10 mouse cellular contexts compared by ENCODE assay signal in the genomic region with DNA sequence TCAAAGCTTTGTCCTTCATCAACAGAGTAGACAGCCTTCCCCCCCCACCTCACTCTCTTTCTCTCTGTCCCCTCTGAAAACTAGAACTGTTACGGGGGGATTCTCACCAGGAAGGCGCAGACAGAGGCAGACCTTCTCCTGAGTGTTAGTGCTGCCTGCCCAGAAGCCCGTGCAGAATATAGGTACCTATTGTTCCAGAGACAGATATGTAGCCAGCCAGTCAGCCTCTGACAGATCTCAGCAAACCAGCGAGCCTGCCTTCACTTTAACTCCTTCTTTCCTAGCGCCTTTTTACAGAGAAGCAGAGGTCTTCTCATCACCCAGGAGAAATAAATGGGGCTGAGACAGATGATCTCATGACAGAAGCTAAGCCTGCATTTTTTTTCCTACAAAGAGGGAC.
DNase-seq lines count a peak whose midpoint lies in the region; ATAC-seq lines count a peak whose summit lies in the region.
"Had no signal": no experiment of that assay in that cellular context is flagged by ENCODE, and none has a peak within 500 bp of the region (broad histone marks: within the 10 kb centered on the region; RNA-seq: fewer than 3 reads in every experiment).

No protein-coding gene starts in this region.

- H3K4me2 ChIP-seq in heart, embryonic 13.5 days, result peak overlapping the region; percentile 9
- H3K4me2 ChIP-seq in hindbrain, embryonic 13.5 days, result peak overlapping the region; percentile 64
- H3K4me2 ChIP-seq: heart, embryonic 15.5 days had no signal

- no peak overlapping the region for H3K9ac ChIP-seq in heart, embryonic 13.5 days
- peak overlapping the region; percentile 93 for H3K9ac ChIP-seq in hindbrain, embryonic 13.5 days
- H3K9ac ChIP-seq: heart, embryonic 15.5 days had no signal

- H3K4me3 ChIP-seq in heart, embryonic 13.5 days, result no peak overlapping the region
- no peak overlapping the region for H3K4me3 ChIP-seq in heart, embryonic 10.5 days
- H3K4me3 ChIP-seq in embryonic facial prominence, embryonic 10.5 days, result peak overlapping the region; percentile 46
- peak overlapping the region; percentile 68 for H3K4me3 ChIP-seq in hindbrain, embryonic 13.5 days
- H3K4me3 ChIP-seq: heart, embryonic 15.5 days had no signal

- 20% methylated on average over 5 of the region's 5 CpGs for WGBS in heart, embryonic 13.5 days
- WGBS in heart, embryonic 10.5 days, result 26% methylated on average over 5 of the region's 5 CpGs
- 17% methylated on average over 5 of the region's 5 CpGs for WGBS in embryonic facial prominence, embryonic 10.5 days
- 10% methylated on average over 5 of the region's 5 CpGs for WGBS in hindbrain, embryonic 13.5 days

- H3K4me1 ChIP-seq in heart, embryonic 13.5 days, result peaks cover 10% of the 10 kb centered on the region
- H3K4me1 ChIP-seq in heart, embryonic 10.5 days, result peaks cover 5% of the 10 kb centered on the region
- H3K4me1 ChIP-seq in embryonic facial prominence, embryonic 10.5 days, result peaks cover 19% of the 10 kb centered on the region
- H3K4me1 ChIP-seq in hindbrain, embryonic 13.5 days (replicated peaks), result peaks cover 16% of the 10 kb centered on the region

- no peaks in the 10 kb centered on the region for H3K36me3 ChIP-seq in heart, embryonic 13.5 days
- H3K36me3 ChIP-seq in heart, embryonic 10.5 days, result no peaks in the 10 kb centered on the region
- no peaks in the 10 kb centered on the region for H3K36me3 ChIP-seq in embryonic facial prominence, embryonic 10.5 days (replicated peaks)
- H3K36me3 ChIP-seq in hindbrain, embryonic 13.5 days, result no peaks in the 10 kb centered on the region
- H3K36me3 ChIP-seq: heart, embryonic 15.5 days had no signal

- no peak overlapping the region for H3K27ac ChIP-seq in heart, embryonic 13.5 days (replicated peaks)
- no peak overlapping the region for H3K27ac ChIP-seq in heart, embryonic 10.5 days
- H3K27ac ChIP-seq in embryonic facial prominence, embryonic 10.5 days (replicated peaks), result peak overlapping the region; percentile 59
- H3K27ac ChIP-seq in hindbrain, embryonic 13.5 days, result peak overlapping the region; percentile 99
- H3K27ac ChIP-seq: heart, embryonic 15.5 days had no signal

- peaks cover 40% of the 10 kb centered on the region for H3K27me3 ChIP-seq in heart, embryonic 13.5 days (replicated peaks)
- peaks cover 8% of the 10 kb centered on the region for H3K27me3 ChIP-seq in heart, embryonic 10.5 days (ENCODE audit: insufficient read depth, poor library complexity, severe bottlenecking)
- peaks cover 40% of the 10 kb centered on the region for H3K27me3 ChIP-seq in embryonic facial prominence, embryonic 10.5 days (replicated peaks; ENCODE audit: low read depth, poor library complexity, severe bottlenecking)
- H3K27me3 ChIP-seq in hindbrain, embryonic 13.5 days, result no peaks in the 10 kb centered on the region; the same call in 1 of the 2 replicates

- ATAC-seq in heart, embryonic 13.5 days (ENCODE audit: extremely low read depth, insufficient number of reproducible peaks, low FRiP score, low TSS enrichment), result no peak
- peak; percentile 83 for ATAC-seq in hindbrain, embryonic 13.5 days (ENCODE audit: low FRiP score)

- DNase-seq in heart, embryonic 10.5 days (ENCODE audit: low spot score), result no peak
- peak; percentile 18 for DNase-seq in embryonic facial prominence, embryonic 10.5 days (ENCODE audit: low spot score)
- DNase-seq in neural tube, embryonic 10.5 days (ENCODE audit: extremely low spot score, low spot score), result peak; percentile 30
- no peak for DNase-seq in gastrocnemius, postnatal 10 days
- DNase-seq in adrenal gland, postnatal 10 days, result no peak
- DNase-seq in kidney, postnatal 36 days, result no peak
- DNase-seq: thymus, adult 2 months had no signal

- H3K9me3 ChIP-seq in heart, embryonic 13.5 days, result no peaks in the 10 kb centered on the region
- no peaks in the 10 kb centered on the region for H3K9me3 ChIP-seq in heart, embryonic 10.5 days
- H3K9me3 ChIP-seq in embryonic facial prominence, embryonic 10.5 days, result no peaks in the 10 kb centered on the region
- H3K9me3 ChIP-seq in hindbrain, embryonic 13.5 days, result no peaks in the 10 kb centered on the region
- H3K9me3 ChIP-seq: heart, embryonic 15.5 days had no signal

Comparison
In these comparisons a context has a peak if more than half of its experiments do, and no peak if none do; other contexts are left out.
1. H3K27ac ChIP-seq: peak in embryonic facial prominence, embryonic 10.5 days (single experiment) and hindbrain, embryonic 13.5 days (single experiment); none in heart, embryonic 13.5 days (single experiment) and heart, embryonic 10.5 days (single experiment).
2. H3K4me3 ChIP-seq: peak in embryonic facial prominence, embryonic 10.5 days (single experiment) and hindbrain, embryonic 13.5 days (single experiment); none in heart, embryonic 13.5 days (single experiment) and heart, embryonic 10.5 days (single experiment).
3. DNase-seq: peak in embryonic facial prominence, embryonic 10.5 days (single experiment) and neural tube, embryonic 10.5 days (single experiment); none in heart, embryonic 10.5 days (single experiment), gastrocnemius, postnatal 10 days (single experiment), adrenal gland, postnatal 10 days (single experiment) and kidney, postnatal 36 days (0 of 2).